ENCODE assay signal across 25 mouse cellular contexts in genomic region chr2:164821060-164821459, GRCm38 (mm10). TPM values are rescaled to one million over a fixed set of nuclear protein-coding genes. Genes with fewer than 3 reads are reported as not detected.
DNase-seq lines count a peak whose midpoint lies in the region; ATAC-seq and TF ChIP-seq lines count a peak whose summit lies in the region.
"Had no signal": no experiment of that assay in that cellular context is flagged by ENCODE, and none has a peak within 500 bp of the region (broad histone marks: within the 10 kb centered on the region; RNA-seq: fewer than 3 reads in every experiment).

No protein-coding gene starts in this region.

- no peak for TF ChIP-seq CTCF in cerebellum, adult 2 months (IDR thresholded peaks at IDR 0.05; ENCODE audit: borderline replicate concordance, insufficient read depth, low read depth, low read length)
- TF ChIP-seq CTCF in left cerebral cortex, adult 2 months (IDR thresholded peaks at IDR 0.05), result peak; percentile 5; the same call in 1 of the 2 replicates

- H3K4me1 ChIP-seq in cerebellum, adult 2 months (ENCODE audit: control insufficient read depth, insufficient read depth, low read length), result peaks cover 16% of the 10 kb centered on the region

- intact Hi-C loops in left cerebral cortex, adult 2 months (cut with DNase I), result no loop called here
- intact Hi-C loops in left cerebral cortex, postnatal 10 days (cut with DNase I), result no loop called here

- no peaks in the 10 kb centered on the region for H3K27me3 ChIP-seq in cerebellum, adult 2 months (ENCODE audit: control insufficient read depth, insufficient read depth, low read length)
- H3K27me3 ChIP-seq: forebrain, embryonic 13.5 days; hindbrain, embryonic 12.5 days; intestine, embryonic 15.5 days had no signal

- no peak overlapping the region for H3K4me3 ChIP-seq in cerebellum, adult 2 months (replicated peaks; ENCODE audit: insufficient read depth, low read depth, low read length)
- H3K4me3 ChIP-seq in left cerebral cortex, adult 2 months, result no peak overlapping the region
- H3K4me3 ChIP-seq: embryonic facial prominence, embryonic 10.5 days; forebrain, embryonic 13.5 days; hindbrain, embryonic 12.5 days; intestine, embryonic 15.5 days had no signal

- H3K27ac ChIP-seq in cerebellum, adult 2 months (ENCODE audit: insufficient read depth, low read length), result no peak overlapping the region; the same call in 1 of the 2 replicates
- no peak overlapping the region for H3K27ac ChIP-seq in left cerebral cortex, adult 2 months
- H3K27ac ChIP-seq: embryonic facial prominence, embryonic 10.5 days; forebrain, embryonic 13.5 days; hindbrain, embryonic 12.5 days; intestine, embryonic 15.5 days had no signal

- no peak for ATAC-seq in cerebellum, adult (ENCODE audit: insufficient number of reproducible peaks, low FRiP score, low TSS enrichment)
- ATAC-seq: CD4-positive, CD25-positive, alpha-beta regulatory T cell, adult 4 months; forebrain, embryonic 13.5 days; forebrain, postnatal 0 days; intestine, embryonic 15.5 days had no signal

- WGBS in cerebellum, adult 2 months, result 22% methylated on average over 6 of the region's 6 CpGs

- DNase-seq in cerebellum, adult 2 months, result peak; percentile 44 to 48
- DNase-seq in cerebellum, adult 9-10 months, result no peak
- peak; percentile 38 to 48 for DNase-seq in cerebellum, postnatal 14 days
- DNase-seq in left cerebral cortex, adult 2 months (ENCODE audit: extremely low spot score in 1 of 2, low spot score in 2 of 2), result no peak
- DNase-seq in left cerebral cortex, postnatal 10 days (ENCODE audit: extremely low spot score in 1 of 2, low spot score in 2 of 2), result no peak
- DNase-seq in brain, adult 2 months (ENCODE audit: low read depth, low spot score), result peak; percentile 71
- DNase-seq in thymus, postnatal 10 days (ENCODE audit: low spot score in 2 of 2), result no peak
- DNase-seq: adrenal gland, adult 8-10 months; adrenal gland, postnatal 36 days; B cell, adult 2 months; forebrain, postnatal 0 days; gastrocnemius, postnatal 36 days; heart, postnatal 10 days; heart, postnatal 4 days; kidney, adult 2 months had no signal

- TF ChIP-seq POLR2A in cerebellum, adult 2 months (IDR thresholded peaks at IDR 0.05; ENCODE audit: borderline replicate concordance, insufficient read depth, low read length), result no peak

RNA-seq across cellular contexts. Expression of gene Zswim1, which starts 1.4 kb away (rescaled TPM):
- 19.4 and 20.0 TPM in 2 replicates for polyA plus RNA-seq in cerebellum, adult 2 months (2012; rRNA removed)
- 10 to 100 TPM; 21.7 to 22.7 TPM for total RNA-seq in left cerebral cortex, adult 2 months (2021)
- 10 to 100 TPM; 19.6 to 20.3 TPM for total RNA-seq in left cerebral cortex, postnatal 10 days (2021)

RNA-seq across cellular contexts. Expression of gene Spata25, which starts 7.3 kb away (rescaled TPM):
- 0.25 and 0.30 TPM in 2 replicates for polyA plus RNA-seq in cerebellum, adult 2 months (2012; rRNA removed)
- under 1 TPM; 0.45 to 0.58 TPM for total RNA-seq in left cerebral cortex, adult 2 months (2021)
- under 1 TPM in 1 of 2 experiments, not detected in 1; 0.58 TPM for total RNA-seq in left cerebral cortex, postnatal 10 days (2021)
- total RNA-seq: adrenal gland, postnatal 36 days; gastrocnemius, adult 8-10 months had no signal
- polyA plus RNA-seq: brain, embryonic 14.5 days; CD4-positive, CD25-positive, alpha-beta regulatory T cell, adult 4 months; embryonic facial prominence, embryonic 10.5 days; embryonic facial prominence, embryonic 14.5 days; forebrain, embryonic 13.5 days; forebrain, postnatal 0 days; heart, embryonic 14.5 days; hindbrain, embryonic 12.5 days; intestine, embryonic 15.5 days; kidney, adult 2 months had no signal

RNA-seq across cellular contexts. Expression of gene Ctsa, which starts 11.6 kb away (rescaled TPM):
- 177 and 191 TPM in 2 replicates for polyA plus RNA-seq in cerebellum, adult 2 months (2012; rRNA removed)
- total RNA-seq in left cerebral cortex, adult 2 months (2021), result 10 to 100 TPM; 89.5 to 96.2 TPM
- total RNA-seq in left cerebral cortex, postnatal 10 days (2021), result 10 to 100 TPM; 77.5 to 78.8 TPM

RNA-seq across cellular contexts. Expression of gene Neurl2, which starts 12.2 kb away (rescaled TPM):
- 6.1 and 6.3 TPM in 2 replicates for polyA plus RNA-seq in cerebellum, adult 2 months (2012; rRNA removed)
- total RNA-seq in left cerebral cortex, adult 2 months (2021), result 1 to 10 TPM; 3.9 to 5.3 TPM
- total RNA-seq in left cerebral cortex, postnatal 10 days (2021), result 1 to 10 TPM; 5.4 to 6.7 TPM

RNA-seq across cellular contexts. Expression of gene Zswim3, which starts 16.2 kb away (rescaled TPM):
- 7.6 and 8.1 TPM in 2 replicates for polyA plus RNA-seq in cerebellum, adult 2 months (2012; rRNA removed)
- 1 to 10 TPM; 8.6 to 9.0 TPM for total RNA-seq in left cerebral cortex, adult 2 months (2021)
- total RNA-seq in left cerebral cortex, postnatal 10 days (2021), result 1 to 10 TPM; 8.9 to 9.0 TPM

Comparison
In these comparisons a context has a peak if more than half of its experiments do, and no peak if none do; other contexts are left out.
1. DNase-seq: peak in cerebellum, adult 2 months (2 of 2), cerebellum, postnatal 14 days (2 of 2) and brain, adult 2 months (single experiment); none in cerebellum, adult 9-10 months (single experiment), left cerebral cortex, adult 2 months (0 of 2), left cerebral cortex, postnatal 10 days (0 of 2) and thymus, postnatal 10 days (0 of 2).